Mouse (Mus musculus): Measurements from ENCODE around the gene Ppp2r1b.

- TF ChIP-seq MAX (IDR thresholded peaks at IDR 0.05; ENCODE audit: low read length) (no peak), IRF4 (IDR thresholded peaks at IDR 0.05; ENCODE audit: low read depth, low read length) (no peak), POLR2A (IDR thresholded peaks at IDR 0.05; ENCODE audit: low read depth, low read length) (no peak), CTCF (conservative IDR thresholded peaks at IDR 0.05 in 1 of 2, IDR thresholded peaks at IDR 0.05 in 1 of 2; ENCODE audit: low read depth in 2 of 2, low read length in 2 of 2) (no peak), RAD21 (IDR thresholded peaks at IDR 0.05; ENCODE audit: low read depth, low read length) (no peak), USF2 (conservative IDR thresholded peaks at IDR 0.05; ENCODE audit: low read depth, low read length) (no peak), SMC3 (IDR thresholded peaks at IDR 0.05; ENCODE audit: low read depth, low read length) (no peak), ZKSCAN1 (IDR thresholded peaks at IDR 0.05; ENCODE audit: borderline replicate concordance, low read depth, low read length) (no peak), MYC (IDR thresholded peaks at IDR 0.05; ENCODE audit: low read depth, low read length) (no peak), JUND (conservative IDR thresholded peaks at IDR 0.05; ENCODE audit: low read depth, low read length) (no peak)
These were observed 60.2 kb downstream of the Ppp2r1b start for GRCm38 (mm10) chr9:50905321-50905720.
